Mouse (Mus musculus) C2C12 (cell line): ENCODE data around the gene Mtx1.

Source experiments
- CEBPB ChIP-seq: IDR thresholded peaks from one replicate; pipeline ENCODE4 v1.6.1; 2011; ENCODE audit warnings: low read depth, mild to moderate bottlenecking, control low read depth, moderate library complexity
- CTCF ChIP-seq: IDR thresholded peaks from one replicate; pipeline ENCODE4 v1.5.1; 2011; ENCODE audit not compliant: control insufficient read depth, insufficient read depth, insufficient read length
- USF1 ChIP-seq: IDR thresholded peaks from one replicate; pipeline ENCODE4 v1.6.1; 2011; ENCODE audit warnings: low read depth, mild to moderate bottlenecking, control low read depth, moderate library complexity

DNA sequence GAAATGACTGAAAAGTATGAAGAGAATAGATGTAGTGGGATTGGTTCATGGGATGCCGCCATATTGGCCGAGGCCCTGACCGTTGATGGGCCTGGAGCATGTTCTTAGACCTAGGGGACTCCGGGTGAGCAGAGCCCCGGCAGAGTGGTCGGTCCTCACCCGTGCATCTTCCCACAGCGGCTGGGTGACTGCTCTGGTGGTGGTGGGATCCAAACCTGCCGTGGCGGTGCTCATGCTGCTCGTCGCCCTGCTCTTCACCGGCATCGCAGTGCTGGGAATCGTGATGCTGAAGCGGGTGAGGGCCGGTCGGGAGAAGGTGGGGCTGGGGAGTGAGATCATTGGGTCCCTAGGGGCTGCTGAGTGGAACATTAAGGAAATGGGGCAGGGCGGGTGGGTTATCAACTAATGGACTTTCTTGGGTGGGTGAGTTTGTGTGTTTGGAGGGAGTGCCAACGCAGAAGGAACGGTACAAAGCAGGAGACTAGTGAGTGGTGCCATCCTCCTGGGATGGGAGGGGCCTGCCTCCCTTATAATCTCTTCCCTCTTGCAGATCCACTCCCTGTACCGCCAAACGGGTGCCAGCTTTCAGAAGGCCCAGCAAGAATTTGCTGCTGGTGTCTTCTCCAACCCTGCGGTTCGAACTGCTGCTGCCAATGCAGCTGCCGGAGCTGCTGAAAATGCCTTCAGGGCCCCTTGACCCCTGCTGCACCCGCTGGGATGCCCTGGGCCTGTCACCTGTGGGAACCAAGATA is 45.0 kb downstream of the Mtx1 start:
- TF ChIP-seq CTCF (no peak), CEBPB (no peak), USF1 (no peak)
